9 mouse cellular contexts compared by ENCODE assay signal in the genomic region with DNA sequence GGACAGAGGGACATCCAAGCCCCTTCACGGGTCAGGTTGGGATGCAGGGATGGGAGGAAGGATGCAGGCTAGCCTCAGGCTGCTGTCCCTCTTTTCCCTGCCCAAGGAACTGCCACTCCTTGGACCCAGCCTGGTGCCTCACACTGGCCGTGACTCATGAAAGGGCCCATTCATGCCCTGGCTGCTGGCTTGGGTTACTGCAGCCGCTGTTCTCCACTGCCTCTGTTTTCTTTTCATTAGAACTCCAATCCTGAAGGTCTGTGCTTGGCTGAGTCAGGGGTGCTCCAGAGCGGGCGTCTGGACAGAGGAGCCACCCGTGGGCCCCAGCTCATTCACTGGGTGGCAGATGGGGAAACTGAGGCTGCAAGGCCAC. TPM values are rescaled to one million over a fixed set of nuclear protein-coding genes. Genes with fewer than 3 reads are reported as not detected.
DNase-seq lines count a peak whose midpoint lies in the region; ATAC-seq and TF ChIP-seq lines count a peak whose summit lies in the region.
"Had no signal": no experiment of that assay in that cellular context is flagged by ENCODE, and none has a peak within 500 bp of the region (broad histone marks: within the 10 kb centered on the region; RNA-seq: fewer than 3 reads in every experiment).

No protein-coding gene starts in this region.

- no peak overlapping the region for H3K9ac ChIP-seq in forebrain, postnatal 0 days
- no peak overlapping the region for H3K9ac ChIP-seq in midbrain, embryonic 15.5 days

- no peaks in the 10 kb centered on the region for H3K36me3 ChIP-seq in forebrain, postnatal 0 days (ENCODE audit: insufficient read depth)
- H3K36me3 ChIP-seq in midbrain, embryonic 15.5 days (replicated peaks), result no peaks in the 10 kb centered on the region

- ATAC-seq in forebrain, postnatal 0 days, result peak; percentile 82
- ATAC-seq in midbrain, embryonic 15.5 days (replicated peaks), result peak; percentile 39; the same call in 1 of the 2 replicates

- 34% methylated on average over 6 of the region's 6 CpGs for WGBS in forebrain, postnatal 0 days
- 63% methylated on average over 6 of the region's 6 CpGs for WGBS in midbrain, embryonic 15.5 days

- H3K9me3 ChIP-seq in forebrain, postnatal 0 days (ENCODE audit: low read length), result no peaks in the 10 kb centered on the region
- no peaks in the 10 kb centered on the region for H3K9me3 ChIP-seq in midbrain, embryonic 15.5 days

- no peak overlapping the region for H3K4me3 ChIP-seq in layer of hippocampus, adult 2 months
- no peak overlapping the region for H3K4me3 ChIP-seq in forebrain, postnatal 0 days (ENCODE audit: low read depth, low read length)
- no peak overlapping the region for H3K4me3 ChIP-seq in midbrain, embryonic 15.5 days

- H3K27ac ChIP-seq in layer of hippocampus, adult 2 months, result peak overlapping the region; percentile 78
- H3K27ac ChIP-seq in forebrain, postnatal 0 days (ENCODE audit: low read depth, low read length), result 0 out of 2 replicates have a peak overlapping the region, but pooled peaks have one; percentile 15
- H3K27ac ChIP-seq in midbrain, embryonic 15.5 days, result 0 out of 2 replicates have a peak overlapping the region, but pooled peaks have one; percentile 20
- H3K27ac ChIP-seq: macrophage had no signal

- TF ChIP-seq CTCF in layer of hippocampus, adult 2 months (conservative IDR thresholded peaks at IDR 0.05), result peak; percentile 75
- no peak; the same call in none of the 2 replicates for TF ChIP-seq CTCF in forebrain, postnatal 0 days (IDR thresholded peaks at IDR 0.05; ENCODE audit: low read depth)

- no peaks in the 10 kb centered on the region; the same call in 1 of the 2 replicates for H3K27me3 ChIP-seq in forebrain, postnatal 0 days (ENCODE audit: insufficient read depth, low read length)
- H3K27me3 ChIP-seq in midbrain, embryonic 15.5 days (replicated peaks), result peaks cover 17% of the 10 kb centered on the region

- no peak overlapping the region for H3K4me2 ChIP-seq in forebrain, postnatal 0 days (ENCODE audit: low read depth)
- no peak overlapping the region for H3K4me2 ChIP-seq in midbrain, embryonic 15.5 days
- H3K4me2 ChIP-seq: heart, embryonic 11.5 days had no signal

- DNase-seq in layer of hippocampus, adult 2 months (ENCODE audit: low spot score in 2 of 2), result peak in 1 of 2 experiments; percentile 37
- DNase-seq in layer of hippocampus, adult 9-10 months (ENCODE audit: low spot score), result no peak
- DNase-seq in embryo, embryonic 10.5 days (ENCODE audit: low spot score), result peak; percentile 44
- DNase-seq in forebrain, postnatal 0 days, result no peak
- DNase-seq in thymus, adult 18-20 months, result no peak
- no peak for DNase-seq in T-cell, adult 2 months (ENCODE audit: low spot score)

- no peaks in the 10 kb centered on the region for H3K4me1 ChIP-seq in forebrain, postnatal 0 days (ENCODE audit: insufficient read depth)
- peaks cover 1% of the 10 kb centered on the region for H3K4me1 ChIP-seq in midbrain, embryonic 15.5 days

RNA-seq across cellular contexts. Expression of a gene that starts 57.3 kb away (rescaled TPM):
- total RNA-seq in layer of hippocampus, adult 2 months (2021), result 10 to 100 TPM; 45.1 to 45.6 TPM
- total RNA-seq in forebrain, postnatal 0 days (2014; rRNA removed), result 9.5 and 10.1 TPM in 2 replicates
- 0.87 and 1.1 TPM in 2 replicates for polyA plus RNA-seq in forebrain, postnatal 0 days (2015; fragmentation: Nextera tagmentation; extraction: Ambion mirVana)
- 1.5 and 1.8 TPM in 2 replicates for polyA plus RNA-seq in midbrain, embryonic 15.5 days (2015; fragmentation: Nextera tagmentation; extraction: Ambion mirVana)

Comparison
In these comparisons a context has a peak if more than half of its experiments do, and no peak if none do; other contexts are left out.
1. H3K27ac ChIP-seq: peak in every context shown above with its lines; median percentile 78 in layer of hippocampus, adult 2 months; 20 in midbrain, embryonic 15.5 days; 15 in forebrain, postnatal 0 days.